Mouse (Mus musculus) bone marrow macrophage, adult 2 months (primary cell): ENCODE results near the gene Slc12a4.

Experiments
- CTCF ChIP-seq: IDR thresholded peaks from 2 replicates; pipeline ENCODE4 v1.5.1; 2012; ENCODE audit warnings: low read depth, mild to moderate bottlenecking, low read length, moderate library complexity
- POLR2A ChIP-seq: IDR thresholded peaks from 2 replicates; pipeline ENCODE4 v1.6.1; 2012; ENCODE audit warnings: mild to moderate bottlenecking, low read depth, low read length, borderline replicate concordance

- TF ChIP-seq CTCF (no peak), POLR2A (no peak)
Observed at GRCm38 (mm10) chr8:105991546-105991945, 25.6 kb upstream of the Slc12a4 start.
